Mouse (Mus musculus): ENCODE measurements at regions not wholly inside any gene's neighbourhood (a gene's known extent, or its start where the extent isn't known, plus 50 kb on each side); places are given as distances from the start of the nearest gene placed in this dataset.
A peak's percentile ranks its signal among the peaks of the same experiment; 100 is the strongest.

- no peak for DNase-seq (ENCODE audit: low spot score in 2 of 2)
Measured at GRCm38 (mm10) chr6:94772868-94773603, 73.1 kb upstream of the Lrig1 start.

GRCm38 (mm10) chr6:94772391-94772790 is 72.4 kb upstream of the Lrig1 start:
- no peak for DNase-seq (ENCODE audit: low spot score in 2 of 2)

DNA sequence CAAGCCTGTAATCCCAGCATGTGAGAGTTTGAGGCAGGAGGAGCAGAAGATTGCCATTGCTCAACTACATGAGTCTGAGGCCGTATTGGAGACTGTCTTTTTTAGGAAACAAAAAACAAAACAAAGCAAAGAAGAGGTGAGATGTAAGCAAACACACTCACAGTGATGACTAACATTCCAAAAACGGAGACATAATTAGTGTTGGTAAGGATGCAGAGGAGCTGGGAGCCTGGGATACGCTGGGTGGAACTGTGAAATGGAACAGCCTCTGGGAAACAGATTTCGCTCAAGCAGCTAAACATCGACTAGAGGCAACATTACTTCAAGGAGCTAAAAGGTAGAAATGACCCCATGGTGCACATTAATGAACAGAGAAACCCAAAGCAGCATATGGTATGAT is 68.3 kb upstream of the Lrig1 start:
- DNase-seq (ENCODE audit: low spot score in 2 of 2) = no peak

DNA sequence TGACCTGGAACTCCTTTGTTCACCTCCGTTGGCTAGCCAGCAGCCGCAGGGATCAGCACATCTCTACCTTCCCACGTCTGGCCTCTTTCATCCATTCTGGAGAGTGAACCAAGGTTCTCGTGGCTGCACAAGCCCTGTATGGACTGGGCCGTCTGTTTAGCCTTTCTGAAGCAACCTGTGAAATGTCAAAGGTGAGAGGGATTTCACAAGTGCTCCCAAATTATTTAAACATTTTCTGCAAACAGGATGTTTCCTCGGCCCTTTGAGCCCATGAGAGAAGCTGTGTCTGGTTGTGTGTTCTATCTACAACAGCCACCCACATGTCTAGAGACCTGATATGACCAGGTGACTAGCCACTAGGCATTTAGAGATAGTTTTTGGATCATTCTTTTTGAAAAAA is 65.8 kb upstream of the Lrig1 start:
- no peak for DNase-seq (ENCODE audit: low spot score in 2 of 2)

- DNase-seq (ENCODE audit: low spot score in 2 of 2) = no peak
Measured at GRCm38 (mm10) chr6:94761341-94761740, 61.4 kb upstream of the Lrig1 start.

DNA sequence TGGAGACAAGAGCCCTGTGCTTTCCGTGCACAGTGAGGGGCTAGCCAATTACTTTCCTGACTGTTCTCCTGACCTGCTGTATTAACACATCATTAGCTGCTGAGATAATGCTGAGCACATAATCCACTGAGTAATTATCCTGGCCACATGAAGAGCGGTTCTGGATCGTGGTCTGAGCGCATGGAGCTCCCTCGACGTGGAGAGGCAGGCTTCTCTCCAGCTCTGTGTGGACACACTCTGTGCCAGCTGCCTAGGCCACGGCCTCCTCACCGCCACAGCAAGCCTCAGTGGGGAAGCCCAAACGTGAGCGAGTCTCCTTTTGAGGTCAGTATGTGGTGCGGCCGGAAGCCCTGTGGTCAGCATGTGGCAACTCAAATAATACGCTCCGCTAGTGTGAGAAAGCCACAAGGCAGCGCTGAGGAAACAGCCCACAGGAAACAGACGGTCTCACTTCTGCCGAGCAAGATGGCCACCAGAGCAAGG is 60.7 kb upstream of the Lrig1 start:
- DNase-seq (ENCODE audit: low spot score in 2 of 2) = peak; percentile 16 to 23

- DNase-seq (ENCODE audit: low spot score in 2 of 2) = no peak
Measured at GRCm38 (mm10) chr6:94759649-94760048, 59.7 kb upstream of the Lrig1 start.

DNA sequence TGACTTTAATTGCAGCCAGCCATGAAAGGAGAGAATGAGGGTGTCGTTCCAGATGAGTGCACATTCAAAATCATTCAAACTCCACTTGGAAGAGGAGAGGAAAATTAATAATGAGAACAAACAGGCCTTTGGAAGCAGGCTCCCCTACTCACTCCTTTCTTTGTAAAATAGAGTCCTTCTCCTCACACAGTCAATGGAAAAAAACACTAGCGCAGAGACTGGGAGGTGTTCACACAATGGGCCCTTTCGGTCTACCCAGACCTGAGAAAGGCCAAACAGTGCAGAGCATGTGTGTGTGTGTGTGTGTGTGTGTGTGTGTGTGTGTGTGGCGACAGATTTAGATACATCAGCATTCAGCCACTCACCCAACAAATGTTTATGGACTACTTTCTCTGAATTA is 56.0 kb upstream of the Lrig1 start:
- DNase-seq (ENCODE audit: low spot score in 2 of 2) = no peak

DNA sequence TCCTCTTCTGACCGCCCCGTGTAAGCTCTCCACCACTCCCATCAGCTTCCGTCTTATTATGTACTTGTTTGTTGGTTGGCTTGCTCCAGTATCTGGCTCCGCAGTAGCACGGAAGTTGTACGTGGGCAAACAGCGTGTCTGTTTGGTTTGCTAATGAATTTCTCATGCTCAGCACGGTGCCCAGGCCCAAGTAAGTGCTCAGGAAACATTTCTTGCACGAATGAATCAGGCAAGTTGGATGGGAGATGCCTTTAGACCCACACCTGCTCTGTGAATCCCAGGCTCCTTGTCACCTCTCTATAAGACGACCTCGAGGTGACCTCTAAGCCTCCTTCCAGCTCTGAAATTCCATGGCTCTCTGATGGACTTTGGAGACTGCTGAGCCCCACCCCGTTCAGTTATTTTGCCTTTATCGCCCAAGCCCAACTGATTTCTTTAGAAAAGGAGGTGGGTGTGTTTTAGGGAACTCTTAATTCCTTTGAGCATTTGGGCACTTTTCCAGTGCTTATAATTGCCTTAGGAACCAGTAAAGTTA is 55.4 kb upstream of the Lrig1 start:
- no peak for DNase-seq (ENCODE audit: low spot score in 2 of 2)

DNA sequence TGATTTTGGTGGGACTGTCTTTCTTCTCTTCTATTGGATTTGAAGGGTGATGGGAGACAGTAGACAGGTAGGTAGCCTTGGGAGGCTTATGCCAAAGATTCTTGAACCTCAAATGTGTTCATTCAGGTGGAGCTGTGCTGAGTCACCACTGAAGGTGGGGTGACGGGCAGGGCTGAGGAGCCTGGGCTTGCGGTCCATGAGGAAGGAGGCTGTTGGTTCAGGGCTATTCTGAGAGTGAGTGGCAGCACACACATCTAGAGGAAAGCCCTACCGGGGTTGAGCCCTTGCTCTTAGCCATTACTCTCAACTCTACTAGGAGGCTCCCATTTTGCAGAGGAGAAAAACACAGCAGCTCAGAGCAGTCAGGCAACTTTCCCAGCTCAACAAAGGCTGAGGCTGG is 54.6 kb upstream of the Lrig1 start:
- no peak for DNase-seq (ENCODE audit: low spot score in 2 of 2)

DNA sequence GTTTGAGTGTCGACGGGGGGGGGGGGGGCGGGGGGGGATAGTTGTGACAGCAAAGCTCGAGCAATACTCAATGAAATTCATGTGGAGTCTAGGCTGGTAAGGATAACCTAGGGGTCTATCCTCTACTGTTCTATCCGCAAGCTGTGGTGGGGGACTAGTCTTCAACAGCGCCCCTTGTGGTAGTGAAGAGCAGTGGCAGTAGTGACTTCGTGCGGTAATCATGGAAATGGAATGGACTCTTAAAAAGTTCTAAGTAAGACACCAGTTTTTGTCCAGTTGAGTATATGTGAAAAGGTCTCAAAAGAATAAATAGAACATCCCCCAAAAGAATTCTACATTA is 51.1 kb upstream of the Lrig1 start:
- DNase-seq (ENCODE audit: low spot score in 2 of 2) = peak in 1 of 2 experiments; percentile 34

DNA sequence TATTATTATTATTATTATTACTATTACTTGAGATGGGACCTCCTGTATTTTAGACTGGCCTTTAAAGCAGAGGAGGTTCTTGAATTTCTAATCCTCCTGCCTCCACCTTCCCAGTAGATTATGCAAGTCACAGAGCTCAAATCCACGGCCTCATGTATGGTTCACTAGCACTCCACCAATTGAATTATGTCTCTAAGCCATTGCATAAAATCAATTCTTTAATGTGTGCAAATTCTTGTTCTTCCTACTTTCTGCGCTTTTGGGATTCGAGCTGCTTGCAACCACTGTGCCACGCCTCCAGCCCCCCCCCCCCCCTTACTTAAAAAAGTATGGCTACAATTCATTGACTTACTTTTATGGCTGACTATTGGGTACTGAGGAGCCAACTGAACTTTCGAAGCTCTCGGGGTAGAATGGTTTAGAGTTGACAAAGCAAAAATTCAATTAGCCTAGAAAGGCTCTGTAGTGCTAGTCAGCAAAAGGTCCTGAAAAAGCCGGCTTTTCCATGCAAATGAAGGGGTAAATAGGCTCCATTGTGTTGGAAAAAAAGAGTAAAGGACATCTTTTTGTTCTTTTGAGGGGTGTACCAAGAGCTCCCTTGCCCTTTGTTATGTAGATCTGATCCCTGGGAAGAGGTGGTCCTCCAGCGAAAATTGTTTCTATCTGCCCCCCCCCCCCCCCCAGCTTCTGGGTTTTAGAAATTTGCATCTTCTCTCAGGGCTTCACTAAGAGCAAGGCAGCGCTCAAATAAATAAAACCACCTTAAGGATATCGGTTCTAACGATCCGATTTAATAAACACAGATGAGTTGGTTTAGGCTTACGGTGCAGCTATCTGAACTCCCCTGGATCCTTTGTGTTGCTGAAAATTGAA is 50.5 kb upstream of the Lrig1 start:
- no peak for DNase-seq (ENCODE audit: low spot score in 2 of 2)
